Mouse (Mus musculus): Measurements from ENCODE around the gene Grem1. TPM values are rescaled to one million over a fixed set of nuclear protein-coding genes. Genes with fewer than 3 reads are reported as not detected.
A peak's percentile ranks its signal among the peaks of the same experiment; 100 is the strongest.

The Grem1 gene
- polyA plus RNA-seq, 1 experiment from 2014 or later, result 11.0 TPM

GRCm38 (mm10) chr2:113765885-113766284 is 7.4 kb upstream of the Grem1 start:
- H3K27me3 ChIP-seq (replicated peaks; ENCODE audit: control insufficient read depth, insufficient read depth, low read length), result no peaks in the 10 kb centered on the region
- WGBS, result 40% methylated on average over 1 of the region's 1 CpGs
- H3K4me1 ChIP-seq (replicated peaks; ENCODE audit: control insufficient read depth, insufficient read depth, low read length), result no peaks in the 10 kb centered on the region
- ATAC-seq, result no peak
- no peaks in the 10 kb centered on the region for H3K36me3 ChIP-seq (ENCODE audit: control insufficient read depth, insufficient read depth)
- no peak overlapping the region for H3K27ac ChIP-seq (ENCODE audit: low read depth, low read length)
- H3K4me3 ChIP-seq (ENCODE audit: low read depth, low read length), result no peak overlapping the region
- H3K4me2 ChIP-seq (replicated peaks; ENCODE audit: low read depth), result no peak overlapping the region
- H3K9ac ChIP-seq (ENCODE audit: low read depth, low read length), result no peak overlapping the region
- TF ChIP-seq CTCF (IDR thresholded peaks at IDR 0.05; ENCODE audit: low read depth), result no peak
- H3K9me3 ChIP-seq (ENCODE audit: control insufficient read depth), result no peaks in the 10 kb centered on the region

GRCm38 (mm10) chr2:113764968-113765367 is 6.5 kb upstream of the Grem1 start:
- WGBS, result 81% methylated on average over 5 of the region's 5 CpGs
- no peaks in the 10 kb centered on the region for H3K4me1 ChIP-seq (replicated peaks; ENCODE audit: control insufficient read depth, insufficient read depth, low read length)
- H3K27ac ChIP-seq (ENCODE audit: low read depth, low read length), result no peak overlapping the region
- H3K4me3 ChIP-seq (ENCODE audit: low read depth, low read length), result no peak overlapping the region
- no peak overlapping the region for H3K9ac ChIP-seq (ENCODE audit: low read depth, low read length)
- H3K4me2 ChIP-seq (replicated peaks; ENCODE audit: low read depth), result no peak overlapping the region
- TF ChIP-seq CTCF (IDR thresholded peaks at IDR 0.05; ENCODE audit: low read depth), result no peak
- H3K9me3 ChIP-seq (ENCODE audit: control insufficient read depth), result no peaks in the 10 kb centered on the region
- no peak for ATAC-seq
- no peaks in the 10 kb centered on the region for H3K27me3 ChIP-seq (replicated peaks; ENCODE audit: control insufficient read depth, insufficient read depth, low read length)
- H3K36me3 ChIP-seq (ENCODE audit: control insufficient read depth, insufficient read depth), result no peaks in the 10 kb centered on the region

GRCm38 (mm10) chr2:113757525-113758310 is 728 bp downstream of the Grem1 start:
- WGBS, result under 1% methylated on average over 40 of the region's 47 CpGs
- H3K27me3 ChIP-seq (replicated peaks; ENCODE audit: control insufficient read depth, insufficient read depth, low read length), result peaks cover 30% of the 10 kb centered on the region
- H3K9ac ChIP-seq (ENCODE audit: low read depth, low read length), result 0 out of 2 replicates have a peak overlapping the region, but pooled peaks have one; percentile 17
- H3K27ac ChIP-seq (ENCODE audit: low read depth, low read length), result peak overlapping the region; percentile 15; the same call in 1 of the 2 replicates
- TF ChIP-seq CTCF (IDR thresholded peaks at IDR 0.05; ENCODE audit: low read depth), result no peak
- ATAC-seq, result no peak
- peak overlapping the region; percentile 43 for H3K4me3 ChIP-seq (ENCODE audit: low read depth, low read length)
- H3K4me1 ChIP-seq (replicated peaks; ENCODE audit: control insufficient read depth, insufficient read depth, low read length), result no peaks in the 10 kb centered on the region
- H3K4me2 ChIP-seq (replicated peaks; ENCODE audit: low read depth), result peak overlapping the region; percentile 66
- no peaks in the 10 kb centered on the region for H3K9me3 ChIP-seq (ENCODE audit: control insufficient read depth)
- no peaks in the 10 kb centered on the region for H3K36me3 ChIP-seq (ENCODE audit: control insufficient read depth, insufficient read depth)

GRCm38 (mm10) chr2:113756924-113757524 is 1.4 kb downstream of the Grem1 start:
- Histone ChIP-seq H3K4me3 (ENCODE audit: low read depth, low read length) (peak overlapping the region; percentile 43), H3K27ac (ENCODE audit: low read depth, low read length) (no peak overlapping the region; the same call in 1 of the 2 replicates)

GRCm38 (mm10) chr2:113749721-113750120 is 8.7 kb downstream of the Grem1 start:
- H3K9me3 ChIP-seq (ENCODE audit: control insufficient read depth), result no peaks in the 10 kb centered on the region
- ATAC-seq, result no peak
- H3K9ac ChIP-seq (ENCODE audit: low read depth, low read length), result no peak overlapping the region
- 75% methylated on average over 12 of the region's 12 CpGs for WGBS
- no peaks in the 10 kb centered on the region for H3K4me1 ChIP-seq (replicated peaks; ENCODE audit: control insufficient read depth, insufficient read depth, low read length)
- no peaks in the 10 kb centered on the region for H3K36me3 ChIP-seq (ENCODE audit: control insufficient read depth, insufficient read depth)
- no peak overlapping the region for H3K27ac ChIP-seq (ENCODE audit: low read depth, low read length)
- H3K27me3 ChIP-seq (replicated peaks; ENCODE audit: control insufficient read depth, insufficient read depth, low read length), result no peaks in the 10 kb centered on the region; the same call in 1 of the 2 replicates
- no peak for TF ChIP-seq CTCF (IDR thresholded peaks at IDR 0.05; ENCODE audit: low read depth)
- H3K4me2 ChIP-seq (replicated peaks; ENCODE audit: low read depth), result no peak overlapping the region
- H3K4me3 ChIP-seq (ENCODE audit: low read depth, low read length), result no peak overlapping the region

More at GRCm38 (mm10) chr2:113756924-113757524, 1.4 kb downstream of the Grem1 start:
- WGBS, result 6% methylated on average over 12 of the region's 12 CpGs
- Histone ChIP-seq H3K4me1 (replicated peaks; ENCODE audit: control insufficient read depth, insufficient read depth, low read length) (no peaks in the 10 kb centered on the region), H3K27me3 (replicated peaks; ENCODE audit: control insufficient read depth, insufficient read depth, low read length) (peaks cover 30% of the 10 kb centered on the region), H3K4me2 (replicated peaks; ENCODE audit: low read depth) (peak overlapping the region; percentile 66), H3K9me3 (ENCODE audit: control insufficient read depth) (no peaks in the 10 kb centered on the region), H3K36me3 (ENCODE audit: control insufficient read depth, insufficient read depth) (no peaks in the 10 kb centered on the region), H3K9ac (ENCODE audit: low read depth, low read length) (0 out of 2 replicates have a peak overlapping the region, but pooled peaks have one; percentile 17)
- TF ChIP-seq CTCF (IDR thresholded peaks at IDR 0.05; ENCODE audit: low read depth), result no peak
- ATAC-seq, result no peak

GRCm38 (mm10) chr2:113749309-113749708 is 9.1 kb downstream of the Grem1 start:
- TF ChIP-seq CTCF (IDR thresholded peaks at IDR 0.05; ENCODE audit: low read depth), result no peak
- 89% methylated on average over 9 of the region's 9 CpGs for WGBS

More at GRCm38 (mm10) chr2:113749309-113749708, 9.1 kb downstream of the Grem1 start:
- no peaks in the 10 kb centered on the region for H3K36me3 ChIP-seq (ENCODE audit: control insufficient read depth, insufficient read depth)
- no peak overlapping the region for H3K4me2 ChIP-seq (replicated peaks; ENCODE audit: low read depth)
- H3K27me3 ChIP-seq (replicated peaks; ENCODE audit: control insufficient read depth, insufficient read depth, low read length), result no peaks in the 10 kb centered on the region; the same call in 1 of the 2 replicates
- no peak overlapping the region for H3K9ac ChIP-seq (ENCODE audit: low read depth, low read length)
- H3K9me3 ChIP-seq (ENCODE audit: control insufficient read depth), result no peaks in the 10 kb centered on the region
- ATAC-seq, result no peak
- H3K4me3 ChIP-seq (ENCODE audit: low read depth, low read length), result no peak overlapping the region
- no peaks in the 10 kb centered on the region for H3K4me1 ChIP-seq (replicated peaks; ENCODE audit: control insufficient read depth, insufficient read depth, low read length)
- no peak overlapping the region for H3K27ac ChIP-seq (ENCODE audit: low read depth, low read length)
